Mouse (Mus musculus): Measurements from ENCODE around the gene Sp6. TPM values are rescaled to one million over a fixed set of nuclear protein-coding genes. Genes with fewer than 3 reads are reported as not detected.

The Sp6 gene
- polyA plus RNA-seq, 1 experiment = 0.64 TPM

GRCm38 (mm10) chr11:97003170-97003569 lies 10.0 kb upstream of the Sp6 start:
- no peak for DNase-seq (ENCODE audit: low read depth)
- TF ChIP-seq CTCF (IDR thresholded peaks at IDR 0.05; ENCODE audit: borderline replicate concordance, extremely low read depth, insufficient read depth, insufficient read length) (no peak), POLR2A (IDR thresholded peaks at IDR 0.05; ENCODE audit: borderline replicate concordance, extremely low read depth, insufficient read depth, insufficient read length, poor library complexity, severe bottlenecking) (no peak)

GRCm38 (mm10) chr11:97007093-97007794 lies 6.0 kb upstream of the Sp6 start:
- DNase-seq (ENCODE audit: low read depth) = no peak
- TF ChIP-seq CTCF (IDR thresholded peaks at IDR 0.05; ENCODE audit: borderline replicate concordance, extremely low read depth, insufficient read depth, insufficient read length) (no peak), POLR2A (IDR thresholded peaks at IDR 0.05; ENCODE audit: borderline replicate concordance, extremely low read depth, insufficient read depth, insufficient read length, poor library complexity, severe bottlenecking) (no peak)

- DNase-seq (ENCODE audit: low read depth) = no peak
- TF ChIP-seq CTCF (IDR thresholded peaks at IDR 0.05; ENCODE audit: borderline replicate concordance, extremely low read depth, insufficient read depth, insufficient read length) (no peak), POLR2A (IDR thresholded peaks at IDR 0.05; ENCODE audit: borderline replicate concordance, extremely low read depth, insufficient read depth, insufficient read length, poor library complexity, severe bottlenecking) (no peak)
These were observed 3.9 kb upstream of the Sp6 start for GRCm38 (mm10) chr11:97009198-97009790.

- TF ChIP-seq POLR2A (IDR thresholded peaks at IDR 0.05; ENCODE audit: borderline replicate concordance, extremely low read depth, insufficient read depth, insufficient read length, poor library complexity, severe bottlenecking) (no peak), CTCF (IDR thresholded peaks at IDR 0.05; ENCODE audit: borderline replicate concordance, extremely low read depth, insufficient read depth, insufficient read length) (no peak)
- no peak for DNase-seq (ENCODE audit: low read depth)
These were observed 4.7 kb downstream of the Sp6 start for GRCm38 (mm10) chr11:97017696-97018582.

GRCm38 (mm10) chr11:97018583-97019344 lies 5.6 kb downstream of the Sp6 start:
- no peak for DNase-seq (ENCODE audit: low read depth)

GRCm38 (mm10) chr11:97019345-97019708 lies 6.1 kb downstream of the Sp6 start:
- DNase-seq (ENCODE audit: low read depth) = no peak
- no peak for TF ChIP-seq POLR2A (IDR thresholded peaks at IDR 0.05; ENCODE audit: borderline replicate concordance, extremely low read depth, insufficient read depth, insufficient read length, poor library complexity, severe bottlenecking)
- no peak for TF ChIP-seq CTCF (IDR thresholded peaks at IDR 0.05; ENCODE audit: borderline replicate concordance, extremely low read depth, insufficient read depth, insufficient read length)

More at GRCm38 (mm10) chr11:97018583-97019344, 5.6 kb downstream of the Sp6 start:
- TF ChIP-seq POLR2A (IDR thresholded peaks at IDR 0.05; ENCODE audit: borderline replicate concordance, extremely low read depth, insufficient read depth, insufficient read length, poor library complexity, severe bottlenecking) (no peak), CTCF (IDR thresholded peaks at IDR 0.05; ENCODE audit: borderline replicate concordance, extremely low read depth, insufficient read depth, insufficient read length) (no peak)

GRCm38 (mm10) chr11:97021121-97021765 lies 8.0 kb downstream of the Sp6 start:
- TF ChIP-seq CTCF (IDR thresholded peaks at IDR 0.05; ENCODE audit: borderline replicate concordance, extremely low read depth, insufficient read depth, insufficient read length) = no peak
- no peak for DNase-seq (ENCODE audit: low read depth)

- TF ChIP-seq CTCF (IDR thresholded peaks at IDR 0.05; ENCODE audit: borderline replicate concordance, extremely low read depth, insufficient read depth, insufficient read length) (peak; percentile 76), POLR2A (IDR thresholded peaks at IDR 0.05; ENCODE audit: borderline replicate concordance, extremely low read depth, insufficient read depth, insufficient read length, poor library complexity, severe bottlenecking) (no peak)
These were observed 8.8 kb downstream of the Sp6 start for GRCm38 (mm10) chr11:97021873-97022484.

GRCm38 (mm10) chr11:97024977-97025376 lies 11.8 kb downstream of the Sp6 start:
- no peak for TF ChIP-seq CTCF (IDR thresholded peaks at IDR 0.05; ENCODE audit: borderline replicate concordance, extremely low read depth, insufficient read depth, insufficient read length)
- no peak for TF ChIP-seq POLR2A (IDR thresholded peaks at IDR 0.05; ENCODE audit: borderline replicate concordance, extremely low read depth, insufficient read depth, insufficient read length, poor library complexity, severe bottlenecking)
- DNase-seq (ENCODE audit: low read depth) = no peak

More at GRCm38 (mm10) chr11:97021873-97022484, 8.8 kb downstream of the Sp6 start:
- peak; percentile 77 for DNase-seq (ENCODE audit: low read depth)

GRCm38 (mm10) chr11:97025721-97026344 lies 12.6 kb downstream of the Sp6 start:
- TF ChIP-seq CTCF (IDR thresholded peaks at IDR 0.05; ENCODE audit: borderline replicate concordance, extremely low read depth, insufficient read depth, insufficient read length) (peak; percentile 97), POLR2A (IDR thresholded peaks at IDR 0.05; ENCODE audit: borderline replicate concordance, extremely low read depth, insufficient read depth, insufficient read length, poor library complexity, severe bottlenecking) (no peak)

More at GRCm38 (mm10) chr11:97025721-97026344, 12.6 kb downstream of the Sp6 start:
- DNase-seq (ENCODE audit: low read depth) = peak; percentile 90
